Mouse (Mus musculus) lung, adult 2 months (tissue): ENCODE measurements around the gene Gm21981. TPM values are rescaled to one million over a fixed set of nuclear protein-coding genes. Genes with fewer than 3 reads are reported as not detected.
"Not testable (repeated sequence)": the region's sequence is repeated elsewhere in the genome, so short reads cannot be mapped to it uniquely, and the experiment has no call there.

Source experiments
- DNase-seq: peaks from one replicate; pipeline ENCODE4 v3.0.0; 2022
- H3K4me1 ChIP-seq: fragments of 200-500 bp; 2 replicates; pipeline ENCODE4 v1.6.1; 2011; ENCODE audit warnings: low read length; ENCODE audit not compliant: control insufficient read depth, insufficient read depth
- H3K4me3 ChIP-seq: fragments of 200-500 bp; replicated peaks from 2 replicates; pipeline ENCODE3; 2011; ENCODE audit warnings: low read depth, mild to moderate bottlenecking, control low read depth, low read length; ENCODE audit errors: extremely low read depth
- CTCF ChIP-seq: fragments of 200-500 bp; IDR thresholded peaks from 2 replicates; pipeline ENCODE4 v1.5.1; 2011; ENCODE audit warnings: mild to moderate bottlenecking, low read length, control low read depth; ENCODE audit not compliant: insufficient read depth
- POLR2A ChIP-seq: fragments of 200-500 bp; IDR thresholded peaks from 2 replicates; pipeline ENCODE4 v1.6.1; 2011; ENCODE audit warnings: low read depth, mild to moderate bottlenecking, control low read depth, low read length, borderline replicate concordance; ENCODE audit errors: extremely low read depth
- WGBS: fragments of 180-500 bp; shearing (Covaris S2); methylation state at CpG from one replicate; pipeline ENCODE4 v1.1.7; 2018; 5-methylcytosine and 5-hydroxymethylcytosine counted together
- polyA plus RNA-seq: library from polyadenylated mRNA; depleted of rRNA; stranded (reverse); fragments of >200 nt; gene quantifications from 2 replicates; pipeline ENCODE4 v1.2.3, GENCODE M21; 2012

Gene Gm21981
- polyA plus RNA-seq, 1 experiment = 0.72 TPM

GRCm38 (mm10) chr17:47671988-47672310, 22.3 kb downstream of the Gm21981 start:
- 43% methylated on average over 14 of the region's 14 CpGs for WGBS
- DNase-seq = no peak
- H3K4me3 ChIP-seq = no peak overlapping the region
- no peaks in the 10 kb centered on the region for H3K4me1 ChIP-seq
- no peak for TF ChIP-seq POLR2A
- no peak for TF ChIP-seq CTCF

DNA sequence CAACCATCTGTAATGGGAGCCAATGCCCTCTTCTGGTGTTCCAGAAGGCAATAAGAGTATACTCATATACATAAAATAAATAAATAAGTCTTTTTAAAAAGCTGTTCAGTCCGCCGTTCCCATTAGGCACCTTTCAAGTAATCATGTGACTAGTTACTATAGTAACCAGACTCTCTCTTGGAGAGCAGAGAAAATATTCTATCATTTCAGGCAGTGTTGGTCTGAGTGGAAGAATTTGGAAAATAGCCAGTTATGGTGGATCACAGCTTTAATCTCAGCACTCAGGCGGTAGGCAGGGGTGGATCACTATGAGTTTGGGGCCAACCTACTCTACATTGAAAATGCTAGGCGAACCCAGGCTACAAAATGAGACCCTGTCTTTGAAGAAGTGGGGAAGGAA, 25.1 kb downstream of the Gm21981 start:
- no peak overlapping the region for H3K4me3 ChIP-seq
- DNase-seq = no peak
- H3K4me1 ChIP-seq = peaks cover 3% of the 10 kb centered on the region; the same call in 1 of the 2 replicates
- TF ChIP-seq CTCF (no peak), POLR2A (no peak)
- WGBS = 62% methylated on average over 4 of the region's 4 CpGs

- TF ChIP-seq POLR2A (no peak), CTCF (no peak)
- WGBS = 70% methylated on average over 7 of the region's 7 CpGs
- peaks cover 3% of the 10 kb centered on the region for H3K4me1 ChIP-seq
- no peak for DNase-seq
- H3K4me3 ChIP-seq = no peak overlapping the region
These were observed 29.8 kb downstream of the Gm21981 start for GRCm38 (mm10) chr17:47664474-47664873.

- no peak overlapping the region for H3K4me3 ChIP-seq
- TF ChIP-seq POLR2A (no peak), CTCF (no peak)
- H3K4me1 ChIP-seq = peaks cover 3% of the 10 kb centered on the region
- DNase-seq = no peak
- 70% methylated on average over 9 of the region's 9 CpGs for WGBS
These were observed 31.1 kb downstream of the Gm21981 start for GRCm38 (mm10) chr17:47663009-47663713.

- 55% methylated on average over 3 of the region's 3 CpGs for WGBS
- Histone ChIP-seq H3K4me1 (no peaks in the 10 kb centered on the region; the same call in 1 of the 2 replicates), H3K4me3 (no peak overlapping the region)
- TF ChIP-seq CTCF (no peak), POLR2A (no peak)
- no peak for DNase-seq
These were observed 35.5 kb downstream of the Gm21981 start for GRCm38 (mm10) chr17:47658741-47659243.

DNA sequence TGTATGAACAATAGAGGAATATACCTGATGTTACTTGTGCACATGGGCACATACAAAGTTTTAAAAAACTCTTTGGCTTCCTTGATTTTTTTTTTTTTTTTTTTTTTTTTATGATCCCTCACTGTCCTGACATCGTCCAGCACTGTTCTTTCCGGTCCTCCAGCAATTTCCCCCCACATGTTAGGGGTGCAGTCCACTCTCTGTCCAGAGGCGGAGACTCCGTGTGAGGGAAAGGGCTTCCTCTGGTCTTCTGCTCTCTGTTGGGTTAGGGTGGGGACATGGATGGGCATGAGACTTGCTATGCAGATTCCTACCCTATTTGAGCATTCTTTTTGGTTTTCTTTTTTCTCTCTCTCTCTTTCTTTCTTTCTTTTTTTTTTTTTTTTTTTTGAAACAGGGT, 36.4 kb downstream of the Gm21981 start:
- Histone ChIP-seq H3K4me1 (no peaks in the 10 kb centered on the region; the same call in 1 of the 2 replicates), H3K4me3 (no peak overlapping the region)
- TF ChIP-seq POLR2A = no peak
- no peak for DNase-seq
- 65% methylated on average over 4 of the region's 4 CpGs for WGBS

- H3K4me3 ChIP-seq = no peak overlapping the region
- 58% methylated on average over 5 of the region's 5 CpGs for WGBS
- TF ChIP-seq POLR2A (no peak), CTCF (no peak)
- DNase-seq = no peak
- H3K4me1 ChIP-seq = no peaks in the 10 kb centered on the region
These were observed 38.6 kb downstream of the Gm21981 start for GRCm38 (mm10) chr17:47655697-47656096.

DNA sequence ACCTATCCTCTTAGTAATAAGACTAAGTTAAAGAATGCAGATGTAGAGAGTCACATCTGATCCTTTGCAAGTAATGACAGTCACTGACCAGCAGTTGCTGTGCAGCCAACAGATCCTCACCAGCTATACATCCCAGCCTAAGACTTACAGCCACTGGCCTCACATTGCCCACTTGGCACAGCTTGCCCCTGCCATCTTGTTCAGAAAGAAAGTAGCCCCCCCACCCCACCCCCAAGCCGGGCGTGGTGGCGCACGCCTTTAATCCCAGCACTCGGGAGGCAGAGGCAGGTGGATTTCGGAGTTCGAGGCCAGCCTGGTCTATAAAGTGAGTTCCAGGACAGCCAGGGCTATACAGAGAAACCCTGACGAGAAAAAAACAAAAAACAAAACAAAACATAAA, 39.9 kb downstream of the Gm21981 start:
- DNase-seq, H3K4me1 ChIP-seq, H3K4me3 ChIP-seq: not testable (repeated sequence)
- WGBS = 95% methylated on average over 8 of the region's 8 CpGs

DNA sequence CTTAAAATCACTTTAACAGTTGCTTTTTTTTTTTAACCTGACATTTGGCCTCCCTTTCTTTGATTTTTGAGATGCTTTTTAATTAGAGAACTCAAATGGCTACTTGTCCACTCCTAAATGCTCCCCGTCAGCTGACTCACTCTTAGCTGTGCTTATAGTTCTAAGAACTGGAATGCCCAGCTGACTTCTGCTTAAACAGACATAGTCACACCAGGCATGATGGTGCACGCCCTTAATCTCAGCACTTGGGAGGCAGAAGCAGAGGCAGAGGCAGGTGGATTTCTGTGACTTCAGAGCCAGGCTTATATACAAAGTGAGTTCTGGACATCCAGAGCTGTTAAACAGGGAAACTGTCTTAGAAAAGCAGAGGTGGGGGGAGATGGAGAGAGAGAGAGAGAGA, 42.3 kb downstream of the Gm21981 start:
- DNase-seq = no peak
- TF ChIP-seq CTCF (no peak), POLR2A (no peak)
- WGBS = 77% methylated on average over 2 of the region's 2 CpGs
- Histone ChIP-seq H3K4me1 (no peaks in the 10 kb centered on the region), H3K4me3 (no peak overlapping the region)

DNA sequence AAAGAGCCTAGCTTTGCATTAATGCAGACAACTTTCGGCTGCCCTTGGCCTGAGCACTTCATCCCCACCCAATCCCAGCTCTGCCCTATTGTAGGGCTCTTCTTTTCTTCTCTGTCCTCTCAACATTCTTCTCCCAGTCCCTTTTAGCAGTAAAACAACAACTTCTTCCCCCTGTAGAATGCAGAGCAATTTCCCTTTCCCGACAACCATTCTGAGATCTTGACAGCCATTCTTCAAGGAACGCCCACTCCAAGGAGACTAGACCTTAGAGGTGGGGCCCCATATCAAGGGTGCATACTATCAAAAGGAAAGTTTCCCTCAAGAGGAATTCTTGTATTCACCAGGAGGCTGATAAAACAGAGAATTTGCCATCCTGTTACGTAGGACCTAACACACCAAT, 45.3 kb downstream of the Gm21981 start:
- no peak for DNase-seq
- Histone ChIP-seq H3K4me1 (no peaks in the 10 kb centered on the region), H3K4me3 (no peak overlapping the region)
- TF ChIP-seq POLR2A (no peak), CTCF (no peak)
- 65% methylated on average over 4 of the region's 4 CpGs for WGBS
